Mouse (Mus musculus): Measurements from ENCODE around the gene Arl4c. TPM values are rescaled to one million over a fixed set of nuclear protein-coding genes. Genes with fewer than 3 reads are reported as not detected.
A peak's percentile ranks its signal among the peaks of the same experiment; 100 is the strongest.

Arl4c gene
- polyA plus RNA-seq (2016; fragmentation: Nextera tagmentation; extraction: Ambion mirVana), result 18.5 and 22.2 TPM in 2 replicates

GRCm38 (mm10) chr1:88701870-88702661, at the start of gene Arl4c:
Gene Arl4c, minus strand, starts transcription at chr1:88702221.
- H3K36me3 ChIP-seq, result peaks cover 15% of the 10 kb centered on the region
- WGBS, result under 1% methylated on average over 91 of the region's 91 CpGs
- H3K4me1 ChIP-seq (replicated peaks), result peaks cover 64% of the 10 kb centered on the region
- peak; percentile 93 for DNase-seq (ENCODE audit: low spot score)
- peak within 1 kb of the TSS; percentile 92 for H3K4me3 ChIP-seq
- peak within 1 kb of the TSS; percentile 98 for H3K27ac ChIP-seq
- peaks cover 22% of the 10 kb centered on the region for H3K27me3 ChIP-seq (ENCODE audit: insufficient read depth, poor library complexity, severe bottlenecking)
- no peaks in the 10 kb centered on the region for H3K9me3 ChIP-seq

GRCm38 (mm10) chr1:88751332-88751731, 49.3 kb upstream of the Arl4c start:
- no peak overlapping the region for H3K4me3 ChIP-seq
- DNase-seq (ENCODE audit: low spot score), result no peak
- H3K9me3 ChIP-seq, result no peaks in the 10 kb centered on the region
- 0 out of 2 replicates have a peak overlapping the region, but pooled peaks have one; percentile 66 for H3K27ac ChIP-seq
- no peaks in the 10 kb centered on the region for H3K27me3 ChIP-seq (ENCODE audit: insufficient read depth, poor library complexity, severe bottlenecking)
- H3K36me3 ChIP-seq, result no peaks in the 10 kb centered on the region
- H3K4me1 ChIP-seq (replicated peaks), result peaks cover 33% of the 10 kb centered on the region
- 74% methylated on average over 6 of the region's 6 CpGs for WGBS

- Histone ChIP-seq H3K27me3 (ENCODE audit: insufficient read depth, poor library complexity, severe bottlenecking) (no peaks in the 10 kb centered on the region), H3K36me3 (no peaks in the 10 kb centered on the region), H3K9me3 (no peaks in the 10 kb centered on the region), H3K27ac (peak overlapping the region; percentile 66; the same call in 1 of the 2 replicates), H3K4me3 (no peak overlapping the region), H3K4me1 (replicated peaks) (peaks cover 36% of the 10 kb centered on the region)
- 84% methylated on average over 7 of the region's 7 CpGs for WGBS
- no peak for DNase-seq (ENCODE audit: low spot score)
Observed at GRCm38 (mm10) chr1:88750576-88750975, 48.6 kb upstream of the Arl4c start.

GRCm38 (mm10) chr1:88750126-88750525, 48.1 kb upstream of the Arl4c start:
- Histone ChIP-seq H3K4me3 (no peak overlapping the region), H3K4me1 (replicated peaks) (peaks cover 41% of the 10 kb centered on the region), H3K36me3 (no peaks in the 10 kb centered on the region), H3K27me3 (ENCODE audit: insufficient read depth, poor library complexity, severe bottlenecking) (no peaks in the 10 kb centered on the region), H3K9me3 (no peaks in the 10 kb centered on the region), H3K27ac (no peak overlapping the region)
- 87% methylated on average over 3 of the region's 3 CpGs for whole genome bisulfite sequencing
- no peak for DNase-seq (ENCODE audit: low spot score)

GRCm38 (mm10) chr1:88749106-88749505, 47.1 kb upstream of the Arl4c start:
- H3K4me3 ChIP-seq, result no peak overlapping the region
- H3K27me3 ChIP-seq (ENCODE audit: insufficient read depth, poor library complexity, severe bottlenecking), result no peaks in the 10 kb centered on the region
- H3K4me1 ChIP-seq (replicated peaks), result peaks cover 41% of the 10 kb centered on the region
- H3K36me3 ChIP-seq, result no peaks in the 10 kb centered on the region
- no peak overlapping the region for H3K27ac ChIP-seq
- no peak for DNase-seq (ENCODE audit: low spot score)
- H3K9me3 ChIP-seq, result no peaks in the 10 kb centered on the region
- WGBS, result 80% methylated on average over 8 of the region's 8 CpGs

GRCm38 (mm10) chr1:88745256-88745655, 43.2 kb upstream of the Arl4c start:
- Histone ChIP-seq H3K9me3 (no peaks in the 10 kb centered on the region), H3K36me3 (no peaks in the 10 kb centered on the region), H3K27ac (peak overlapping the region; percentile 50), H3K27me3 (ENCODE audit: insufficient read depth, poor library complexity, severe bottlenecking) (no peaks in the 10 kb centered on the region), H3K4me1 (replicated peaks) (peaks cover 19% of the 10 kb centered on the region), H3K4me3 (no peak overlapping the region)
- WGBS, result 11% methylated on average over 8 of the region's 8 CpGs
- DNase-seq (ENCODE audit: low spot score), result peak; percentile 87

GRCm38 (mm10) chr1:88744261-88744660, 42.2 kb upstream of the Arl4c start:
- Histone ChIP-seq H3K27me3 (ENCODE audit: insufficient read depth, poor library complexity, severe bottlenecking) (no peaks in the 10 kb centered on the region), H3K4me1 (replicated peaks) (peaks cover 19% of the 10 kb centered on the region), H3K36me3 (no peaks in the 10 kb centered on the region), H3K4me3 (no peak overlapping the region), H3K9me3 (no peaks in the 10 kb centered on the region), H3K27ac (no peak overlapping the region)
- WGBS, result 77% methylated on average over 8 of the region's 8 CpGs
- DNase-seq (ENCODE audit: low spot score), result no peak

- peak; percentile 56 for DNase-seq (ENCODE audit: low spot score)
- H3K9me3 ChIP-seq, result no peaks in the 10 kb centered on the region
- H3K27me3 ChIP-seq (ENCODE audit: insufficient read depth, poor library complexity, severe bottlenecking), result no peaks in the 10 kb centered on the region
- H3K4me3 ChIP-seq, result no peak overlapping the region
- 63% methylated on average over 7 of the region's 7 CpGs for WGBS
- no peak overlapping the region for H3K27ac ChIP-seq
- H3K36me3 ChIP-seq, result no peaks in the 10 kb centered on the region
- H3K4me1 ChIP-seq (replicated peaks), result peaks cover 19% of the 10 kb centered on the region
Observed at GRCm38 (mm10) chr1:88742372-88742771, 40.4 kb upstream of the Arl4c start.

- no peak overlapping the region for H3K27ac ChIP-seq
- H3K36me3 ChIP-seq, result no peaks in the 10 kb centered on the region
- no peaks in the 10 kb centered on the region for H3K4me1 ChIP-seq (replicated peaks)
- no peaks in the 10 kb centered on the region for H3K9me3 ChIP-seq
- no peak for DNase-seq (ENCODE audit: low spot score)
- 92% methylated on average over 4 of the region's 4 CpGs for WGBS
- H3K4me3 ChIP-seq, result no peak overlapping the region
- H3K27me3 ChIP-seq (ENCODE audit: insufficient read depth, poor library complexity, severe bottlenecking), result no peaks in the 10 kb centered on the region
Observed at GRCm38 (mm10) chr1:88739546-88739945, 37.5 kb upstream of the Arl4c start.

- no peak for DNase-seq (ENCODE audit: low spot score)
- WGBS, result 78% methylated on average over 3 of the region's 3 CpGs
Observed at GRCm38 (mm10) chr1:88738931-88739330, 36.9 kb upstream of the Arl4c start.

GRCm38 (mm10) chr1:88729496-88729895, 27.5 kb upstream of the Arl4c start:
- Histone ChIP-seq H3K4me1 (replicated peaks) (no peaks in the 10 kb centered on the region), H3K36me3 (no peaks in the 10 kb centered on the region), H3K27me3 (ENCODE audit: insufficient read depth, poor library complexity, severe bottlenecking) (no peaks in the 10 kb centered on the region), H3K27ac (no peak overlapping the region), H3K9me3 (no peaks in the 10 kb centered on the region), H3K4me3 (no peak overlapping the region)
- 81% methylated on average over 1 of the region's 1 CpGs for WGBS
- DNase-seq (ENCODE audit: low spot score), result no peak

More at GRCm38 (mm10) chr1:88738931-88739330, 36.9 kb upstream of the Arl4c start:
- Histone ChIP-seq H3K9me3 (no peaks in the 10 kb centered on the region), H3K4me1 (replicated peaks) (no peaks in the 10 kb centered on the region), H3K36me3 (no peaks in the 10 kb centered on the region), H3K4me3 (no peak overlapping the region), H3K27ac (no peak overlapping the region), H3K27me3 (ENCODE audit: insufficient read depth, poor library complexity, severe bottlenecking) (no peaks in the 10 kb centered on the region)

- Histone ChIP-seq H3K4me1 (replicated peaks) (no peaks in the 10 kb centered on the region), H3K9me3 (no peaks in the 10 kb centered on the region), H3K27me3 (ENCODE audit: insufficient read depth, poor library complexity, severe bottlenecking) (no peaks in the 10 kb centered on the region), H3K4me3 (no peak overlapping the region), H3K36me3 (no peaks in the 10 kb centered on the region), H3K27ac (no peak overlapping the region)
- DNase-seq (ENCODE audit: low spot score), result no peak
- WGBS, result 90% methylated on average over 1 of the region's 1 CpGs
Observed at GRCm38 (mm10) chr1:88727369-88727768, 25.3 kb upstream of the Arl4c start.

GRCm38 (mm10) chr1:88725716-88726115, 23.7 kb upstream of the Arl4c start:
- H3K27ac ChIP-seq, result no peak overlapping the region
- WGBS, result 90% methylated on average over 1 of the region's 1 CpGs
- no peaks in the 10 kb centered on the region for H3K36me3 ChIP-seq
- no peaks in the 10 kb centered on the region for H3K9me3 ChIP-seq
- H3K4me1 ChIP-seq (replicated peaks), result 0 out of 2 replicates have a peak, but pooled peaks cover 3% of the 10 kb centered on the region
- H3K27me3 ChIP-seq (ENCODE audit: insufficient read depth, poor library complexity, severe bottlenecking), result no peaks in the 10 kb centered on the region
- no peak overlapping the region for H3K4me3 ChIP-seq
- no peak for DNase-seq (ENCODE audit: low spot score)
